18 mouse cellular contexts compared by ENCODE assay signal in genomic region chr3:134763264-134763936, GRCm38 (mm10).
"Had no signal": no experiment of that assay in that cellular context is flagged by ENCODE, and none has a peak within 500 bp of the region (broad histone marks: within the 10 kb centered on the region; RNA-seq: fewer than 3 reads in every experiment).

No protein-coding gene starts in this region.

- H3K36me3 ChIP-seq: limb, embryonic 12.5 days; limb, embryonic 15.5 days; liver, embryonic 12.5 days; liver, embryonic 15.5 days; midbrain, embryonic 12.5 days; midbrain, embryonic 15.5 days; neural tube, embryonic 12.5 days; neural tube, embryonic 15.5 days had no signal

- H3K27ac ChIP-seq: left cerebral cortex, adult 2 months; limb, embryonic 12.5 days; limb, embryonic 15.5 days; liver, embryonic 12.5 days; liver, embryonic 15.5 days; macrophage; midbrain, embryonic 12.5 days; midbrain, embryonic 15.5 days; neural tube, embryonic 12.5 days; neural tube, embryonic 15.5 days had no signal

- H3K4me2 ChIP-seq: limb, embryonic 12.5 days; limb, embryonic 15.5 days; liver, embryonic 12.5 days; liver, embryonic 15.5 days; midbrain, embryonic 12.5 days; midbrain, embryonic 15.5 days; neural tube, embryonic 12.5 days; neural tube, embryonic 15.5 days had no signal

- H3K9me3 ChIP-seq: limb, embryonic 12.5 days; limb, embryonic 15.5 days; liver, embryonic 12.5 days; liver, embryonic 15.5 days; midbrain, embryonic 15.5 days; neural tube, embryonic 12.5 days; neural tube, embryonic 15.5 days had no signal

- H3K27me3 ChIP-seq: limb, embryonic 12.5 days; limb, embryonic 15.5 days; liver, embryonic 12.5 days; liver, embryonic 15.5 days; midbrain, embryonic 12.5 days; midbrain, embryonic 15.5 days; neural tube, embryonic 12.5 days; neural tube, embryonic 15.5 days had no signal

- ATAC-seq: intestine, embryonic 16.5 days; liver, embryonic 12.5 days; midbrain, embryonic 15.5 days had no signal

- H3K4me1 ChIP-seq: limb, embryonic 12.5 days; limb, embryonic 15.5 days; liver, embryonic 12.5 days; liver, embryonic 15.5 days; midbrain, embryonic 12.5 days; midbrain, embryonic 15.5 days; neural tube, embryonic 12.5 days; neural tube, embryonic 15.5 days had no signal

- DNase-seq: kidney, postnatal 10 days; layer of hippocampus, postnatal 36 days; lung, adult 2 months; right cerebral cortex, adult 18-20 months; right cerebral cortex, postnatal 14 days; right cerebral cortex, postnatal 4 days; thymus, postnatal 36 days had no signal

- H3K4me3 ChIP-seq: left cerebral cortex, adult 2 months; limb, embryonic 12.5 days; limb, embryonic 15.5 days; liver, embryonic 12.5 days; liver, embryonic 15.5 days; midbrain, embryonic 12.5 days; midbrain, embryonic 15.5 days; neural tube, embryonic 12.5 days; neural tube, embryonic 15.5 days had no signal

- H3K9ac ChIP-seq: limb, embryonic 12.5 days; limb, embryonic 15.5 days; liver, embryonic 12.5 days; liver, embryonic 15.5 days; midbrain, embryonic 12.5 days; midbrain, embryonic 15.5 days; neural tube, embryonic 12.5 days; neural tube, embryonic 15.5 days had no signal
